Mouse (Mus musculus) bone marrow macrophage, adult 2 months (primary cell): ENCODE data around the gene Rpl31. TPM values are rescaled to one million over a fixed set of nuclear protein-coding genes. Genes with fewer than 3 reads are reported as not detected.
A peak's percentile ranks its signal among the peaks of the same experiment; 100 is the strongest.

Experiments
- H3K27ac ChIP-seq: 2 replicates; pipeline ENCODE4 v1.5.1; 2012; ENCODE audit warnings: low read depth, low read length; ENCODE audit not compliant: insufficient read depth
- H3K4me1 ChIP-seq: 2 replicates; pipeline ENCODE4 v1.6.1; 2012; ENCODE audit warnings: low read length; ENCODE audit not compliant: control insufficient read depth, insufficient read depth
- H3K4me3 ChIP-seq: 2 replicates; pipeline ENCODE4 v1.5.1; 2012; ENCODE audit warnings: mild to moderate bottlenecking, low read length, moderate library complexity; ENCODE audit not compliant: insufficient read depth
- CTCF ChIP-seq: IDR thresholded peaks from 2 replicates; pipeline ENCODE4 v1.5.1; 2012; ENCODE audit warnings: low read depth, mild to moderate bottlenecking, low read length, moderate library complexity
- POLR2A ChIP-seq: IDR thresholded peaks from 2 replicates; pipeline ENCODE4 v1.6.1; 2012; ENCODE audit warnings: mild to moderate bottlenecking, low read depth, low read length, borderline replicate concordance
- polyA plus RNA-seq: library from polyadenylated mRNA; stranded (reverse); fragments of >200 nt; gene quantifications from 2 replicates; pipeline ENCODE4 v1.2.4, GENCODE M21; 2012; ENCODE audit not compliant: missing spikeins, insufficient read depth, insufficient read length

Rpl31 gene
- polyA plus RNA-seq, 1 experiment = 950 TPM

GRCm38 (mm10) chr1:39393217-39393867, 25.7 kb downstream of the Rpl31 start:
- TF ChIP-seq POLR2A (no peak), CTCF (no peak)
- H3K4me3 ChIP-seq = no peak overlapping the region
- H3K27ac ChIP-seq = no peak overlapping the region
- no peaks in the 10 kb centered on the region for H3K4me1 ChIP-seq

DNA sequence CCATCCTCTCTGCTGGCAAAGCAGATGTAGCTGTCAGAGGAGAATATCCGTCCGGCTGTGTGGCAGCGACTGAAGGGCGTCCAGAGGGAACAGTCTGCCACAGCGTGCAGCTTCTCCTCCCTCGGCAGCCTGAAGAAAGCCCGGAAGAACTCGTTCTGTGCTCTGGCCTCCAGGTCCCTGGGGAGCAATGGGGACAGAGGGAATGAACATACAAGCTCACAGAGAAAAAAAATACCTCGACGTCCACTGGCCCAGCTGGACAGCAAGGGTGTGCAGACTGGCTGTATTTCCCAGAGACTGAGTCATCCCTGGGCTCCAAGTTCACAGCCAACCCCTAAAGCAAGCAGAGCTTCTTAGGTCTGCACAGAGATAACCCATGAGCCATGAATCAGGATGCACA, 26.5 kb downstream of the Rpl31 start:
- TF ChIP-seq POLR2A = no peak
- TF ChIP-seq CTCF = no peak
- Histone ChIP-seq H3K4me1 (no peaks in the 10 kb centered on the region), H3K27ac (no peak overlapping the region), H3K4me3 (no peak overlapping the region)

GRCm38 (mm10) chr1:39394650-39395049, 27.0 kb downstream of the Rpl31 start:
- Histone ChIP-seq H3K27ac (no peak overlapping the region), H3K4me3 (no peak overlapping the region), H3K4me1 (no peaks in the 10 kb centered on the region)
- TF ChIP-seq CTCF (no peak), POLR2A (no peak)

DNA sequence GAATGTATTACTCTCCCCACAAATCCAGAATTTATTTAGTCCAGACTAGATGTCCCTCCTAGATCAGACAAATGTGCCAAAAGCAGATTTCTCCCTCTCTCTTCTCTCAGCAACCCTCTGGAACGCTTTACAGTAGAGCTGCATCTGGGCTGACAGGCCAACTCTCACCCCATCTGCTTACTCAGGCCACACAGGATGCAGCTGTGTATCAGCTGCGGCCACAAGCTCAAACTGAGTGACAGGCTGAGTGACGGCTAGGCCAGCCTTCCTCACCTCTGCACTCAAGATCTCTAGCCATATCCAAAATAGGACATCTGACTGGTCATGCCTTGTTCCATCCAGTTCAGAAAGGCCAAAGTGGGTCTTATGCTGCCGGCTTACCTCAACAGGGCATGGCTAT, 28.7 kb downstream of the Rpl31 start:
- TF ChIP-seq POLR2A = no peak
- no peak for TF ChIP-seq CTCF
- Histone ChIP-seq H3K27ac (no peak overlapping the region), H3K4me3 (no peak overlapping the region), H3K4me1 (no peaks in the 10 kb centered on the region)

GRCm38 (mm10) chr1:39398284-39398683, 30.6 kb downstream of the Rpl31 start:
- no peak overlapping the region for H3K4me3 ChIP-seq
- H3K27ac ChIP-seq = no peak overlapping the region
- TF ChIP-seq POLR2A (no peak), CTCF (no peak)
- H3K4me1 ChIP-seq = no peaks in the 10 kb centered on the region

DNA sequence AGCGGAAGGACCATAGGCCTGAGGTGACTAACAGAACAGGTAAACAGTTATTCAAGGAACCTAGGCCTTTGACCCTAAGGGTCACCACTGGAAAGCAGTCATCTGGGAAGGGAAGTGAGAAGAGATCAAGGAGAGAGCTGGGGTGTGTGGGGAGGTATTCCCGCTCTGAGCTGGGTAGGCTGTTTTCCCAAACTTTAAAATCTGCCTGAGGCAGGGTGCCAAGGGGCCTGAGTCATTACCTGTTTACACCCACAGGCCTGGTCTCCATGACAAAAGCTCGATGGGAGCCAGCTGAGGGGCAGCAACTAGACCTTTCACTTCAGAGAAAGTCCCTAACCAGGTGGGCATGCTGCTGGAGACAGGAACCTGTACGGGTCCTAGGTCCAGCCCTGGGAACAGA, 31.6 kb downstream of the Rpl31 start:
- H3K4me3 ChIP-seq = no peak overlapping the region
- no peaks in the 10 kb centered on the region for H3K4me1 ChIP-seq
- H3K27ac ChIP-seq = no peak overlapping the region
- no peak for TF ChIP-seq CTCF
- TF ChIP-seq POLR2A = no peak

GRCm38 (mm10) chr1:39400173-39400572, 32.5 kb downstream of the Rpl31 start:
- Histone ChIP-seq H3K27ac (no peak overlapping the region), H3K4me1 (no peaks in the 10 kb centered on the region), H3K4me3 (no peak overlapping the region)
- no peak for TF ChIP-seq POLR2A
- no peak for TF ChIP-seq CTCF

- TF ChIP-seq CTCF (no peak), POLR2A (no peak)
- H3K4me1 ChIP-seq = peaks cover 8% of the 10 kb centered on the region
- H3K4me3 ChIP-seq = no peak overlapping the region
- H3K27ac ChIP-seq = no peak overlapping the region
These were observed 39.5 kb downstream of the Rpl31 start for GRCm38 (mm10) chr1:39407108-39407507.

DNA sequence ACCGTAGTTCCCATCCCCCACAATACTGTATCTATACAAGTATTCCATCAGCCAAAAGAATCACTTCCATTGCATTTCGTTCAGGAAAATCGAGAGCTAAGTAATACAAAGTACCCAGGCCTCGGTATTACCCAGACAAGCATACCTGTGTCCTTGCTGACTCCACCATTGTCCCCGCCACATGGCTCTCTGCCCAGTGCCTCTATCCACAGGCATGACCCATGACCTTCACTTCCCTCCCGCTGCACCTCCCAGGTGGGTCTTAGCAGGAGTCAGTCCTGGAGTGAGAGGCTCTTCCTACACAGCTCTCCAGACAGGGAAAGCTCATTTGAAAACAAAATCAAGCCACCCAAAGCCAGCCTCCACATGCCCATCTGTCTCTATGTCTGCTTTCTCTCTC, 40.5 kb downstream of the Rpl31 start:
- TF ChIP-seq POLR2A (no peak), CTCF (no peak)
- Histone ChIP-seq H3K27ac (no peak overlapping the region), H3K4me3 (no peak overlapping the region), H3K4me1 (peaks cover 8% of the 10 kb centered on the region)

GRCm38 (mm10) chr1:39408668-39409067, 41.0 kb downstream of the Rpl31 start:
- TF ChIP-seq CTCF (no peak), POLR2A (no peak)
- H3K4me1 ChIP-seq = peaks cover 8% of the 10 kb centered on the region
- 0 out of 2 replicates have a peak overlapping the region, but pooled peaks have one; percentile 1 for H3K27ac ChIP-seq
- H3K4me3 ChIP-seq = no peak overlapping the region
